ENCODE assay signal across 17 mouse cellular contexts in genomic region chr5:140672115-140672514, GRCm38 (mm10). TPM values are rescaled to one million over a fixed set of nuclear protein-coding genes. Genes with fewer than 3 reads are reported as not detected.
DNase-seq lines count a peak whose midpoint lies in the region; ATAC-seq lines count a peak whose summit lies in the region.
"Had no signal": no experiment of that assay in that cellular context is flagged by ENCODE, and none has a peak within 500 bp of the region (broad histone marks: within the 10 kb centered on the region; RNA-seq: fewer than 3 reads in every experiment).

No protein-coding gene starts in this region.

- H3K9ac ChIP-seq in heart, embryonic 11.5 days (ENCODE audit: low read depth, low read length), result peak overlapping the region; percentile 34; the same call in 1 of the 2 replicates
- no peak overlapping the region for H3K9ac ChIP-seq in intestine, embryonic 16.5 days (ENCODE audit: low read depth, low read length)
- no peak overlapping the region for H3K9ac ChIP-seq in stomach, embryonic 15.5 days
- H3K9ac ChIP-seq: embryonic facial prominence, embryonic 13.5 days; forebrain, embryonic 13.5 days; hindbrain, embryonic 12.5 days had no signal

- intact Hi-C loops in heart, postnatal 10 days (cut with DNase I), result no loop called here

- no peak overlapping the region for H3K4me2 ChIP-seq in heart, embryonic 11.5 days
- H3K4me2 ChIP-seq in intestine, embryonic 16.5 days (ENCODE audit: low read depth, low read length), result no peak overlapping the region
- H3K4me2 ChIP-seq in stomach, embryonic 15.5 days, result no peak overlapping the region
- H3K4me2 ChIP-seq: embryonic facial prominence, embryonic 13.5 days; forebrain, embryonic 13.5 days; hindbrain, embryonic 12.5 days had no signal

- no peak overlapping the region for H3K4me3 ChIP-seq in heart, embryonic 11.5 days (ENCODE audit: low read depth, low read length)
- H3K4me3 ChIP-seq in intestine, embryonic 16.5 days (ENCODE audit: low read length), result no peak overlapping the region
- H3K4me3 ChIP-seq in stomach, embryonic 15.5 days (replicated peaks), result no peak overlapping the region
- no peak overlapping the region for H3K4me3 ChIP-seq in hindbrain, embryonic 10.5 days
- H3K4me3 ChIP-seq: embryonic facial prominence, embryonic 13.5 days; forebrain, embryonic 13.5 days; gastrocnemius, adult 2 months; hindbrain, embryonic 12.5 days had no signal

- H3K27me3 ChIP-seq in heart, embryonic 11.5 days (ENCODE audit: control insufficient read depth, insufficient read depth, low read length), result no peaks in the 10 kb centered on the region
- no peaks in the 10 kb centered on the region for H3K27me3 ChIP-seq in intestine, embryonic 16.5 days (replicated peaks; ENCODE audit: control insufficient read depth, insufficient read depth, low read length)
- H3K27me3 ChIP-seq in stomach, embryonic 15.5 days (replicated peaks), result no peaks in the 10 kb centered on the region
- no peaks in the 10 kb centered on the region for H3K27me3 ChIP-seq in hindbrain, embryonic 10.5 days (ENCODE audit: insufficient read depth, poor library complexity, severe bottlenecking)
- H3K27me3 ChIP-seq: embryonic facial prominence, embryonic 13.5 days; forebrain, embryonic 13.5 days; hindbrain, embryonic 12.5 days had no signal

- WGBS in heart, embryonic 11.5 days (ENCODE audit: insufficient replicate concordance), result 79% methylated on average over 6 of the region's 6 CpGs
- 70% methylated on average over 6 of the region's 6 CpGs for WGBS in intestine, embryonic 16.5 days
- 52% methylated on average over 6 of the region's 6 CpGs for WGBS in stomach, embryonic 15.5 days
- WGBS in hindbrain, embryonic 10.5 days, result 94% methylated on average over 6 of the region's 6 CpGs

- no peak for DNase-seq in heart, postnatal 10 days
- no peak for DNase-seq in spleen, postnatal 14 days (ENCODE audit: low spot score in 2 of 2)
- DNase-seq in hindbrain, embryonic 10.5 days (ENCODE audit: low spot score), result no peak
- DNase-seq in layer of hippocampus, postnatal 36 days, result no peak
- DNase-seq: adrenal gland, postnatal 10 days; cerebellum, adult 11-12 months; cerebellum, adult 9-10 months; cerebellum, postnatal 25 days; gastrocnemius, adult 2 months; gastrocnemius, postnatal 25 days had no signal

- H3K27ac ChIP-seq in heart, embryonic 11.5 days (ENCODE audit: low read depth, low read length), result no peak overlapping the region
- peak overlapping the region; percentile 81 for H3K27ac ChIP-seq in intestine, embryonic 16.5 days (ENCODE audit: low read length)
- H3K27ac ChIP-seq in stomach, embryonic 15.5 days, result peak overlapping the region; percentile 84
- H3K27ac ChIP-seq in hindbrain, embryonic 10.5 days, result no peak overlapping the region
- H3K27ac ChIP-seq: embryonic facial prominence, embryonic 13.5 days; forebrain, embryonic 13.5 days; gastrocnemius, adult 2 months; hindbrain, embryonic 12.5 days had no signal

- H3K36me3 ChIP-seq in heart, embryonic 11.5 days (ENCODE audit: control insufficient read depth, insufficient read depth, low read length), result peaks cover 8% of the 10 kb centered on the region
- H3K36me3 ChIP-seq in intestine, embryonic 16.5 days (ENCODE audit: control insufficient read depth, insufficient read depth, low read length), result peaks cover 8% of the 10 kb centered on the region
- H3K36me3 ChIP-seq in stomach, embryonic 15.5 days, result peaks cover 25% of the 10 kb centered on the region
- H3K36me3 ChIP-seq in hindbrain, embryonic 10.5 days, result peaks cover 92% of the 10 kb centered on the region

- H3K4me1 ChIP-seq in heart, embryonic 11.5 days (ENCODE audit: control insufficient read depth, insufficient read depth, low read length), result peaks cover 6% of the 10 kb centered on the region; the same call in 1 of the 2 replicates
- H3K4me1 ChIP-seq in intestine, embryonic 16.5 days (ENCODE audit: control insufficient read depth, insufficient read depth, low read length), result no peaks in the 10 kb centered on the region; the same call in 1 of the 2 replicates
- H3K4me1 ChIP-seq in stomach, embryonic 15.5 days, result no peaks in the 10 kb centered on the region
- no peaks in the 10 kb centered on the region for H3K4me1 ChIP-seq in hindbrain, embryonic 10.5 days (replicated peaks)
- H3K4me1 ChIP-seq: embryonic facial prominence, embryonic 13.5 days; forebrain, embryonic 13.5 days; hindbrain, embryonic 12.5 days had no signal

- peaks cover 8% of the 10 kb centered on the region for H3K9me3 ChIP-seq in heart, embryonic 11.5 days (replicated peaks; ENCODE audit: control insufficient read depth, low read length)
- peaks cover 10% of the 10 kb centered on the region for H3K9me3 ChIP-seq in intestine, embryonic 16.5 days (ENCODE audit: control insufficient read depth, low read length)
- peaks cover 3% of the 10 kb centered on the region; the same call in 1 of the 2 replicates for H3K9me3 ChIP-seq in stomach, embryonic 15.5 days
- peaks cover 9% of the 10 kb centered on the region for H3K9me3 ChIP-seq in hindbrain, embryonic 10.5 days
- H3K9me3 ChIP-seq: forebrain, embryonic 13.5 days had no signal

- no peak for ATAC-seq in heart, embryonic 11.5 days (replicated peaks; ENCODE audit: insufficient number of reproducible peaks, low FRiP score, low TSS enrichment)
- ATAC-seq in intestine, embryonic 16.5 days, result peak; percentile 70
- peak; percentile 59 for ATAC-seq in stomach, embryonic 15.5 days (ENCODE audit: insufficient read depth, low FRiP score, low read depth)
- ATAC-seq: forebrain, embryonic 13.5 days; hindbrain, embryonic 16.5 days had no signal

RNA-seq across cellular contexts. Expression of gene Ttyh3, which starts 23.3 kb away (rescaled TPM):
- polyA plus RNA-seq in heart, embryonic 11.5 days (2014; fragmentation: Nextera tagmentation; extraction: Ambion mirVana), result 26.7 and 28.8 TPM in 2 replicates
- total RNA-seq in heart, postnatal 10 days (2021), result 10 to 100 TPM; 58.4 to 61.4 TPM
- 17.0 and 24.3 TPM in 2 replicates for polyA plus RNA-seq in intestine, embryonic 16.5 days (2015; fragmentation: Nextera tagmentation; extraction: Ambion mirVana)
- 31.9 and 38.0 TPM in 2 replicates for polyA plus RNA-seq in stomach, embryonic 15.5 days (2015; fragmentation: Nextera tagmentation; extraction: Ambion mirVana)
- 32.1 and 52.5 TPM in 2 replicates for polyA plus RNA-seq in hindbrain, embryonic 10.5 days (2016; fragmentation: Nextera tagmentation; extraction: Ambion mirVana)
- 100 to 1,000 TPM; 191 to 221 TPM for total RNA-seq in layer of hippocampus, postnatal 36 days (2021)

RNA-seq across cellular contexts. Expression of gene Iqce, which starts 30.1 kb away (rescaled TPM):
- 8.1 and 10.7 TPM in 2 replicates for polyA plus RNA-seq in heart, embryonic 11.5 days (2014; fragmentation: Nextera tagmentation; extraction: Ambion mirVana)
- total RNA-seq in heart, postnatal 10 days (2021), result 10 to 100 TPM; 10.5 to 10.9 TPM
- polyA plus RNA-seq in intestine, embryonic 16.5 days (2015; fragmentation: Nextera tagmentation; extraction: Ambion mirVana), result 16.7 and 18.2 TPM in 2 replicates
- 20.3 and 21.1 TPM in 2 replicates for polyA plus RNA-seq in stomach, embryonic 15.5 days (2015; fragmentation: Nextera tagmentation; extraction: Ambion mirVana)
- polyA plus RNA-seq in hindbrain, embryonic 10.5 days (2016; fragmentation: Nextera tagmentation; extraction: Ambion mirVana), result 24.5 and 29.1 TPM in 2 replicates
- total RNA-seq in layer of hippocampus, postnatal 36 days (2021), result 10 to 100 TPM; 48.7 to 66.2 TPM

RNA-seq across cellular contexts. Expression of gene Brat1, which starts 32.7 kb away (rescaled TPM):
- polyA plus RNA-seq in heart, embryonic 11.5 days (2014; fragmentation: Nextera tagmentation; extraction: Ambion mirVana), result 9.0 and 9.8 TPM in 2 replicates
- total RNA-seq in heart, postnatal 10 days (2021), result 10 to 100 TPM in 1 of 2 experiments, 1 to 10 TPM in 1; 9.6 to 10.8 TPM
- 19.0 and 20.0 TPM in 2 replicates for polyA plus RNA-seq in intestine, embryonic 16.5 days (2015; fragmentation: Nextera tagmentation; extraction: Ambion mirVana)
- polyA plus RNA-seq in stomach, embryonic 15.5 days (2015; fragmentation: Nextera tagmentation; extraction: Ambion mirVana), result 18.7 and 20.4 TPM in 2 replicates
- 24.6 and 25.1 TPM in 2 replicates for polyA plus RNA-seq in hindbrain, embryonic 10.5 days (2016; fragmentation: Nextera tagmentation; extraction: Ambion mirVana)
- 10 to 100 TPM; 19.5 to 21.0 TPM for total RNA-seq in layer of hippocampus, postnatal 36 days (2021)

RNA-seq across cellular contexts. Expression of gene Amz1, which starts 51.8 kb away (rescaled TPM):
- polyA plus RNA-seq in heart, embryonic 11.5 days (2014; fragmentation: Nextera tagmentation; extraction: Ambion mirVana), result 0.21 and 0.69 TPM in 2 replicates
- under 1 TPM; 0.74 to 0.84 TPM for total RNA-seq in heart, postnatal 10 days (2021)
- polyA plus RNA-seq in intestine, embryonic 16.5 days (2015; fragmentation: Nextera tagmentation; extraction: Ambion mirVana), result 1.4 and 1.5 TPM in 2 replicates
- 1.1 and 1.3 TPM in 2 replicates for polyA plus RNA-seq in stomach, embryonic 15.5 days (2015; fragmentation: Nextera tagmentation; extraction: Ambion mirVana)
- 0.87 and 1.5 TPM in 2 replicates for polyA plus RNA-seq in hindbrain, embryonic 10.5 days (2016; fragmentation: Nextera tagmentation; extraction: Ambion mirVana)
- 10 to 100 TPM; 12.1 to 13.0 TPM for total RNA-seq in layer of hippocampus, postnatal 36 days (2021)

Comparison
In these comparisons a context has a peak if more than half of its experiments do, and no peak if none do; other contexts are left out.
1. H3K27ac ChIP-seq: peak in intestine, embryonic 16.5 days (single experiment) and stomach, embryonic 15.5 days (single experiment); none in heart, embryonic 11.5 days (single experiment) and hindbrain, embryonic 10.5 days (single experiment).